Mouse (Mus musculus) heart, postnatal 0 days (tissue): ENCODE measurements around the gene Tulp2.

Experiments used
- CTCF ChIP-seq: IDR thresholded peaks from 2 replicates; pipeline ENCODE4 v1.5.1; 2016; ENCODE audit warnings: antibody characterized with exemption, control low read depth, low read depth
- EP300 ChIP-seq: IDR thresholded peaks from 2 replicates; pipeline ENCODE4 v1.6.1; 2016; ENCODE audit warnings: antibody characterized with exemption, low read depth

- TF ChIP-seq CTCF (no peak), EP300 (no peak)
These were observed 6.9 kb downstream of the Tulp2 start, which contains the start of gene Dhdh for GRCm38 (mm10) chr7:45488293-45489204.
